Mouse (Mus musculus) ES-Bruce4 (cell line): ENCODE results near the gene Myo1b.

Experiments
- CTCF ChIP-seq: IDR thresholded peaks from one replicate; pipeline ENCODE4 v1.8.1; 2011; ENCODE audit warnings: low read depth, low read length
- EP300 ChIP-seq: IDR thresholded peaks from 2 replicates; pipeline ENCODE4 v1.6.1; 2011; ENCODE audit warnings: low read depth, low read length; ENCODE audit not compliant: insufficient read depth
- POLR2A ChIP-seq: IDR thresholded peaks from one replicate; pipeline ENCODE4 v1.8.1; 2011; ENCODE audit warnings: low read length; ENCODE audit not compliant: insufficient read depth

DNA sequence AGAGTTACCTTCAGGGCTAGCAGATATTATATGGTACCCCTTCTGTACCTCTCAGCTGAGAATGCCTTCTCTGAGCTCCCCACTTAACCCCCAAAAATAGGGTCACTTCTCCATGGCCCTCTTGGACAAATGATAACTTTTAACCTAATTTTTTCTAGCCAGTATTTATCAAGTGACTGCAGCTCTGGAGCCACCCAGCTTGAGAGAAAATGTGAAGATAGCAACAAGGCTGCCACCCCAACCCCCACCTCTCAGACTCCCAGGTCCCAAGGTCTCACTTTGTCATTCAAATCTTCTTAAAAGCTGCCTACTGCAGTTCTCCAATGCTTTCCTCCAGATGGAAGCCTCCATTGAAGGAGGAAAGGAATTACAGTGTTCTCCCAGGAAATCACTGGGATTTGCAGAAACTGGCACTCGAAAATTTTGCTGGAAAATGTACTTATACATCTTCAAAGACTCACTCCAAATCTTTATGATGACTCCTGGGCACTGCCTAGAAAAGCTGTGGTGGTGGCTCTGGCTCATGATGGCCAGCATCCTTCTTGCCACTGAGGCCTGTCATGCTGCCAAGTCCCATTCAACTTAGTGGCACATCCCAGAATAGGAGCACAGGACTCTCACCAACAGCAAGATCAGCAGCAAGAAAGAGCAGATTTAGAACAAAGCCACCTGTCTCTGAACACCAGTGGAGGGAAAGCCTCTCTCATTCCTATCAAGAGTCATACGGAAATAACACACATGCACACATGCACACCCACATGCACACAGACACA, 70.4 kb downstream of the Myo1b start:
- TF ChIP-seq POLR2A (no peak), CTCF (no peak), EP300 (no peak)
